Mouse (Mus musculus): Measurements from ENCODE around the gene Ccr7.

GRCm38 (mm10) chr11:99096417-99096816 is 58.5 kb downstream of the Ccr7 start:
- no peak for TF ChIP-seq ETS1 (conservative IDR thresholded peaks at IDR 0.05; ENCODE audit: low read depth, low read length)
- TF ChIP-seq POLR2A (IDR thresholded peaks at IDR 0.05; ENCODE audit: low read depth, low read length): no peak
- TF ChIP-seq TCF12 (IDR thresholded peaks at IDR 0.05; ENCODE audit: low read depth, low read length): no peak
- no peak for TF ChIP-seq ZC3H11A (IDR thresholded peaks at IDR 0.05; ENCODE audit: low read depth, low read length)
